Mouse (Mus musculus): ENCODE results near the gene Cdc42bpg. TPM values are rescaled to one million over a fixed set of nuclear protein-coding genes. Genes with fewer than 3 reads are reported as not detected.

Cdc42bpg gene
- polyA plus RNA-seq, 2 experiments, result 0.32 to 2.1 TPM

DNA sequence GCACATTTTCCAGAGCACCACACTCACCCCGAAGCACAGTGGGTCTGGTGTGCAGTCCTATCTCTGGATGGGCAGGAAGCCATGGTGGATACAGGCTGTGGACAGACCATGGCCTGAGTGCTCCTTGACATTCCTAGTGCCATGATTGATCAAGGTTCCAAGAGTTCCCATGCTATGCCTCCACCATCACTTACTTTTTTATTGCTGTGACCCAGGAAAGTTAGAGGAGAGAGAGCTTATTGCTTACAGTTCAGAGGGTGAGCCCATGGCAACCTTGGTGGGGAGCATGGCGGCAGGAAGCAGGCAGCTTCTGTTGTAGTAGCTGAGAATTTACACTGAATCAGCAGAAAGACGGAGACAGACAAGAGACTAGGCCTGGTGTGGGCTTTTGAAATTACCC, 55.0 kb downstream of the Cdc42bpg start:
- Histone ChIP-seq H3K27me3 (ENCODE audit: control insufficient read depth, insufficient read depth, low read length) (no peaks in the 10 kb centered on the region), H3K4me3 (ENCODE audit: insufficient read depth in 1 of 2, low read depth in 2 of 2, low read length in 2 of 2) (no peak overlapping the region), H3K27ac (no peak overlapping the region), H3K4me1 (replicated peaks; ENCODE audit: control insufficient read depth in 2 of 2, insufficient read depth in 2 of 2, low read length in 1 of 2) (peaks cover 14 to 19% of the 10 kb centered on the region in 2 experiments), H3K9ac (replicated peaks) (no peak overlapping the region), H3K4me2 (ENCODE audit: low read depth) (no peak overlapping the region), H3K9me3 (ENCODE audit: control insufficient read depth, low read length) (no peaks in the 10 kb centered on the region), H3K36me3 (replicated peaks; ENCODE audit: control insufficient read depth, insufficient read depth, low read depth) (peaks cover 17% of the 10 kb centered on the region)
- TF ChIP-seq CTCF (IDR thresholded peaks at IDR 0.05; ENCODE audit: low read depth) (no peak), EP300 (IDR thresholded peaks at IDR 0.05; ENCODE audit: low read depth) (no peak)
- ATAC-seq (ENCODE audit: insufficient read depth), result no peak
- no peak for DNase-seq (ENCODE audit: low read depth in 3 of 3, low spot score in 3 of 3)
- WGBS (ENCODE audit: insufficient replicate concordance), result 72% methylated on average over 3 of the region's 3 CpGs

- no peak for DNase-seq (ENCODE audit: low read depth in 3 of 3, low spot score in 3 of 3)
- peak overlapping the region; percentile 71 to 94 for H3K4me3 ChIP-seq (ENCODE audit: insufficient read depth in 1 of 2, low read depth in 2 of 2, low read length in 2 of 2)
- H3K27me3 ChIP-seq (ENCODE audit: control insufficient read depth, insufficient read depth, low read length), result no peaks in the 10 kb centered on the region
- peak overlapping the region; percentile 82 for H3K4me2 ChIP-seq (ENCODE audit: low read depth)
- peaks cover 34% of the 10 kb centered on the region for H3K36me3 ChIP-seq (replicated peaks; ENCODE audit: control insufficient read depth, insufficient read depth, low read depth)
- 2% methylated on average over 11 of the region's 11 CpGs for WGBS (ENCODE audit: insufficient replicate concordance)
- no peak for ATAC-seq (ENCODE audit: insufficient read depth)
- H3K9me3 ChIP-seq (ENCODE audit: control insufficient read depth, low read length), result no peaks in the 10 kb centered on the region
- peak overlapping the region; percentile 67 for H3K9ac ChIP-seq (replicated peaks)
- no peak for TF ChIP-seq EP300 (IDR thresholded peaks at IDR 0.05; ENCODE audit: low read depth)
- TF ChIP-seq CTCF (IDR thresholded peaks at IDR 0.05; ENCODE audit: low read depth), result no peak
- peak overlapping the region; percentile 71 for H3K27ac ChIP-seq
- H3K4me1 ChIP-seq (replicated peaks; ENCODE audit: control insufficient read depth in 2 of 2, insufficient read depth in 2 of 2, low read length in 1 of 2), result peaks cover 14 to 19% of the 10 kb centered on the region in 2 experiments
These were observed 56.8 kb downstream of the Cdc42bpg start for GRCm38 (mm10) chr19:6363091-6363410.

DNA sequence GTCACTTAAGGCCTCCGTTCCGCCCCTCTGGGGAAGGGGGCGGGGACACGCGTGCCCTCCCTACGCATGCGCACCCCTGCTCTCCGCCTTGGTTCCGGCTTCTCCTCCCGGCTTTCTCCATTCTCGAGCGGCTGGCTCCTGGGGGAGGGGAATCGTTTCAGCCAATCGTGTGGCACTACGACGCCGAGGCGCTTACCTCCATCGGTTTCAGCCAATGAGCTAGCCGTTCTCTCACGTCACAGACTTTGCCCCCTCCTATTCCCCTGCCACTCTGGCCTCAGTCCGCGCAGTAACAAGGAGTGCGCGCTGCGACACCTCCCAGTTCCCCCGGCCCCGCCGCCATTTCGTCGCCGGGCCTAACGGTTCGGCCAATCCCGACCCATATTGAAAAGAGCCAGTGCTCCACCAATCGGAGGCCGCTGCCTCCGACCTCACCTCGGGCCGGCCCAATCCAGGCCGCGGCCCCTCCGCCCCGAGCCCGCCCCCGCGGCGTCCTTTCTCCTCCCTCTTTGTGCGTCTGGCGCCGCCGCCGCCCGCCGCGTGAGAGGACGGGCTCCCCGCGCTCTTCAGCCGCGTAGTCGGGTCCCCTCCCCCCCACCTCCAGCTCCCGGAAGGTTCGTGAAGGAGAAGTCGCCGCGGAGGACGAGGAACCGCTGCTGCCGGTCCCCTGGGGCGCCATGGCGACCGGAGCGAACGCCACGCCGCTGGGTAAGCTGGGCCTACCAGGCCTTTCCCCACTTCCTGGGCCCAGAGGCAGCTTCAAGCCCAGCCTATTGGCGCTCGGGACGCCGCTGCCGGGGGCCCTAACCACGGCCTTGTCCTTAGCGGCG, 57.4 kb downstream of the Cdc42bpg start, which contains the start of gene Sf1:
Gene Sf1 (plus strand): TSS at position 280 of the 830 bp plus-strand sequence.
- Histone ChIP-seq H3K36me3 (replicated peaks; ENCODE audit: control insufficient read depth, insufficient read depth, low read depth) (peaks cover 40% of the 10 kb centered on the region), H3K4me2 (ENCODE audit: low read depth) (peak within 1 kb of the TSS; percentile 99), H3K9me3 (ENCODE audit: control insufficient read depth, low read length) (no peaks in the 10 kb centered on the region), H3K27ac (peak within 1 kb of the TSS; percentile 88), H3K4me1 (replicated peaks; ENCODE audit: control insufficient read depth in 2 of 2, insufficient read depth in 2 of 2, low read length in 1 of 2) (peaks cover 14 to 19% of the 10 kb centered on the region in 2 experiments), H3K9ac (replicated peaks) (peak within 1 kb of the TSS; percentile 97), H3K4me3 (ENCODE audit: insufficient read depth in 1 of 2, low read depth in 2 of 2, low read length in 2 of 2) (peak within 1 kb of the TSS; percentile 94), H3K27me3 (ENCODE audit: control insufficient read depth, insufficient read depth, low read length) (no peaks in the 10 kb centered on the region)
- DNase-seq (ENCODE audit: low read depth in 3 of 3, low spot score in 3 of 3), result peak; percentile 98 to 99 (median 99)
- WGBS (ENCODE audit: insufficient replicate concordance), result under 1% methylated on average over 84 of the region's 85 CpGs
- TF ChIP-seq CTCF (IDR thresholded peaks at IDR 0.05; ENCODE audit: low read depth) (no peak), EP300 (IDR thresholded peaks at IDR 0.05; ENCODE audit: low read depth) (no peak)
- ATAC-seq (ENCODE audit: insufficient read depth), result peak; percentile 91

DNA sequence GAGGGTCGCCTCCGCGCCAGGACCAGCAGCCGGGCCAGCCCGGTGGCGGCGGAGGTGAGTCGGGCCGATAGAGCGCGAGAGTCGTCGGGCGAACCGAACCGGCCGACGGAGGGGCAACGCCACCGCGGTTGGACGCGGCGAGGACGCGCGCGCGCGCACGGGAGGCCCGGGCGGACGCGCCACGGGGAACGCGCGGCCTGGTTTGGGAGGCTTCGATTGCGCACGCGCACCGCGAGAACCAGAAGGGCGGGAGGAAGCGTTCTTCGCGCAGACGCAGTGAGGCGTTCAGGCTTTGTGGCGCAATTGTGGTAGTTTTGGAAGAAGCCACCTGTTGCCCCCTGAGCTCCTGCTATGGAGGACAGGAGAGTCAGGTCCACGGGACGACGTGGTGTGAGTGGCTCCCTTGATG, 58.1 kb downstream of the Cdc42bpg start:
- H3K4me2 ChIP-seq (ENCODE audit: low read depth), result peak overlapping the region; percentile 99
- under 1% methylated on average over 55 of the region's 55 CpGs for WGBS (ENCODE audit: insufficient replicate concordance)
- peak overlapping the region; percentile 97 for H3K9ac ChIP-seq (replicated peaks)
- peak overlapping the region; percentile 88 for H3K27ac ChIP-seq
- no peaks in the 10 kb centered on the region for H3K9me3 ChIP-seq (ENCODE audit: control insufficient read depth, low read length)
- H3K4me1 ChIP-seq (replicated peaks; ENCODE audit: control insufficient read depth in 2 of 2, insufficient read depth in 2 of 2, low read length in 1 of 2), result peaks cover 14 to 19% of the 10 kb centered on the region in 2 experiments
- TF ChIP-seq EP300 (IDR thresholded peaks at IDR 0.05; ENCODE audit: low read depth), result no peak
- TF ChIP-seq CTCF (IDR thresholded peaks at IDR 0.05; ENCODE audit: low read depth), result no peak
- no peaks in the 10 kb centered on the region for H3K27me3 ChIP-seq (ENCODE audit: control insufficient read depth, insufficient read depth, low read length)
- H3K4me3 ChIP-seq (ENCODE audit: insufficient read depth in 1 of 2, low read depth in 2 of 2, low read length in 2 of 2), result peak overlapping the region; percentile 94
- no peak for ATAC-seq (ENCODE audit: insufficient read depth)
- H3K36me3 ChIP-seq (replicated peaks; ENCODE audit: control insufficient read depth, insufficient read depth, low read depth), result peaks cover 47% of the 10 kb centered on the region
- DNase-seq (ENCODE audit: low read depth in 3 of 3, low spot score in 3 of 3), result peak; percentile 81 to 86 (median 84)

DNA sequence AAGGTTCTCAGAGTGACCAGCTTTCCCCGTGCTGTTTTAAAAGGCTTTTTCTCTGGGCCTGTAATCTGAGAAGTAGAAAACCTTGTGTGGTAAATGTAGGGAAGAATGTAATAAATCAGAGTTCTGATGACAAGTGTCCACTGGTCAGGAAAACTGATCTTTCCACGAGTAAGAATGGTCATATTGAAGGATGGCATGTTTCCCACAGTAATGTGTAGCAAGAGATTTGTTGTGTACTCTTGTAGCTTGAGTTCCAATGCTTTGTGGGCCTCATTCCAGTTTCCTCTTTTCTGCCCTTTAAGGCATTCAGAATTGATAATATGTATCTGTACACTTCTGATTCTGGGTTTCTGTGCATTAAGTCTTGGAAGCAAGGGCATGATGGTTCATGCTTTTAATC, 58.6 kb downstream of the Cdc42bpg start:
- Histone ChIP-seq H3K4me3 (ENCODE audit: insufficient read depth in 1 of 2, low read depth in 2 of 2, low read length in 2 of 2) (peak overlapping the region; percentile 94), H3K27ac (peak overlapping the region; percentile 32), H3K4me1 (replicated peaks; ENCODE audit: control insufficient read depth in 2 of 2, insufficient read depth in 2 of 2, low read length in 1 of 2) (peaks cover 14 to 19% of the 10 kb centered on the region in 2 experiments), H3K36me3 (replicated peaks; ENCODE audit: control insufficient read depth, insufficient read depth, low read depth) (peaks cover 52% of the 10 kb centered on the region), H3K4me2 (ENCODE audit: low read depth) (peak overlapping the region; percentile 99), H3K9me3 (ENCODE audit: control insufficient read depth, low read length) (no peaks in the 10 kb centered on the region), H3K9ac (replicated peaks) (peak overlapping the region; percentile 97), H3K27me3 (ENCODE audit: control insufficient read depth, insufficient read depth, low read length) (no peaks in the 10 kb centered on the region)
- under 1% methylated on average over 2 of the region's 2 CpGs for WGBS (ENCODE audit: insufficient replicate concordance)
- DNase-seq (ENCODE audit: low read depth in 3 of 3, low spot score in 3 of 3), result no peak
- ATAC-seq (ENCODE audit: insufficient read depth), result no peak
- TF ChIP-seq CTCF (IDR thresholded peaks at IDR 0.05; ENCODE audit: low read depth), result no peak
- no peak for TF ChIP-seq EP300 (IDR thresholded peaks at IDR 0.05; ENCODE audit: low read depth)
